Mouse (Mus musculus) embryo, embryonic 10.5 days (tissue): ENCODE results near the gene Uqcrc2.

Experiments
- DNase-seq: peaks from one replicate; pipeline ENCODE4 v3.0.0-alpha.2; 2015; ENCODE audit warnings: low spot score

Gene Uqcrc2

GRCm38 (mm10) chr7:120690634-120691033 is 55.7 kb downstream of the Uqcrc2 start:
- DNase-seq: peak; percentile 19

DNA sequence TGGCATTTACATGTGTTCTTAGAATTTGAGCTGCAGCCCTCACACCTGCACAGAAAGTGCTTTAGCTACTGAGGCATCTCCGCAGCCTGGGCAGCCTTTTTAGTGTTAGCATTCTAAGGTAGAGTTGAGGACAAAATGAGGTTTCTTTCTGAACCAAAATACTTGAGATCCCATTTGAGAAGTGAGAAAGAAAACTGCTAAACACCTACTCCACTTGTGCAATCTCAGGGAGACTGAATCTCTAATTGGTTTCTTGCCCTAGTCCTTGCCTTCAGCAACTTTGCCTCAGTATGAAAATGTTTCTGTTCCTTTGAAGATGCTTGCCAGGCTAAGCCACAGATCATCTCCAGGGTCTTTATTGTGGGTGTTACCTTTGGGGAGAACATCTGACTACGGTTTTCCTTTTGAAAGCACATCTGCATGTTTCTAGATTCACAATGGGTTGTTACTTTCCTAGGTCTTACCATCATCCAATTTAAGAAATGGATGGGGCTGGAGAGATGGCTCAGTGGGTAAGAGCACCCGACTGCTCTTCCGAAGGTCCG is 58.9 kb downstream of the Uqcrc2 start:
- no peak for DNase-seq

DNA sequence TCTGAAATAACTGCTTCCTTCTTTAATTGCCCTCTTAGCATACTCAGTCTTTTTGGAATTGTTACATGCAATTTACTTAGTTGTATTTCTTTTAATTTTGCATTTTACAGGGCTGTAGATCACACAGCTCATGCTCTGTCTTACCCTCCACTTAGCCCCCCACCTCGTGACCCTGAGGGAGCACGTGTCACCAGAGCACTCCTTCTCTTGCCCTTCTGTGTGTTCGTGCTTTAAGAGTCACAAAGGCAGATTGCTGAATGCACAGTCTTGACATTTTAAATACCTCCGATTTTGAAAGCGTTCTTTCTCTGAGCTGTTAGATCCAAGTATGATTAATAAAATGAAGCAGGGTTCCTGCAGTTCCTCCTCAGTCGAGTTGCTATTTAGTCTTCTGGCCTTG is 60.2 kb downstream of the Uqcrc2 start:
- DNase-seq: peak; percentile 5

DNA sequence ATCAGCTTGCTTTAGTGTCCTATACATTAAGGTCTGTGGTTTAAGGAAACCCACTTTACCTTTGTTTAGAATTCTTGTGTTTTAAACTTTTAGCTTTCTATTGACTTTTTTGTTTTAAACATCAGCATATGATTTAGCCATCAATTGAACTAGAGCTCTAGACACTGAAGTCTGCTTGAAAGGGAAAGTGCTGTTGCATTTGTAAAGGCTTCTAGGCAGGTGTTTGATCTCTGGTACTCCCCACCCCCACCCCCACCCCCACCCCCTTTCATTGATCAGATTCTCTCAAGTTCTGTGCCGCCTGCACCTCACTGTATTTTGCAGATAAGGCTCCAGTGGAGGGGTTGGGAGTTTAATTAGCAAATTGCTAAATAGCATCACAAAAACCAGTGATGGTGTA is 60.7 kb downstream of the Uqcrc2 start:
- DNase-seq: no peak

GRCm38 (mm10) chr7:120696331-120696730 is 61.4 kb downstream of the Uqcrc2 start:
- no peak for DNase-seq

GRCm38 (mm10) chr7:120699586-120699985 is 64.6 kb downstream of the Uqcrc2 start:
- no peak for DNase-seq

DNA sequence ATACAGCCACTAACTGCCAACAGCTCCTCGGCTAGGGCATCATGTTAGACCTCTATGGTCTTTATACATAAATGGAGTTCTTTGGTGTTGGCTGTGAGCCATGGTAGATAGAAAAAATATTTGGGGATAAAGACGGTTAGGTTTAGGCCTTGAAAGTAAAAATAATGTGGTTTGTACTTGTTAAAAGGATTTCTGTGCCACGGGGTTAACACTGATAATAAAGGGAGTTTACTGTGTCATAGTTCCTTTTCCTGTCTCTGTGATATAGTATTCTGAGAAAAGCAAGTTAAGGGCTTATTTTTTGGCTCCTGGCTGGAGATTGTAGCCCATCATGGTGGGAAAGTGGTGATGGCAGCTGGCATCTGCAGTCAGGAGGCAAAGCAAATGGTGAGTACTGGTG is 68.9 kb downstream of the Uqcrc2 start:
- no peak for DNase-seq
